Mouse (Mus musculus) embryonic facial prominence, embryonic 13.5 days (tissue): ENCODE measurements at regions not wholly inside any gene's neighbourhood (a gene's known extent, or its start where the extent isn't known, plus 50 kb on each side); places are given as distances from the start of the nearest gene placed in this dataset.

ENCODE experiments used
- ATAC-seq: fragments of 200-750 bp; cut with Nextera tagmentation; 2 replicates; pipeline ENCODE4 v1.8.0; 2017; ENCODE audit warnings: low read depth; ENCODE audit not compliant: insufficient number of reproducible peaks, insufficient read depth, low FRiP score, low TSS enrichment
- H3K27ac ChIP-seq: fragments of 300-500 bp; sonication (generic); 2 replicates; pipeline ENCODE4 v1.5.1; 2015; ENCODE audit warnings: moderate library complexity, mild to moderate bottlenecking, inconsistent platforms
- H3K27me3 ChIP-seq: fragments of 300-500 bp; sonication (generic); 2 replicates; pipeline ENCODE4 v1.6.1; 2015; ENCODE audit warnings: mild to moderate bottlenecking, inconsistent platforms
- H3K36me3 ChIP-seq: fragments of 300-500 bp; sonication (generic); 2 replicates; pipeline ENCODE4 v1.6.1; 2015; ENCODE audit warnings: mild to moderate bottlenecking, inconsistent platforms
- H3K4me1 ChIP-seq: fragments of 300-500 bp; sonication (generic); 2 replicates; pipeline ENCODE4 v1.6.1; 2015; ENCODE audit warnings: inconsistent platforms
- H3K4me2 ChIP-seq: fragments of 300-500 bp; sonication (generic); 2 replicates; pipeline ENCODE4 v1.6.1; 2015; ENCODE audit warnings: moderate library complexity, mild to moderate bottlenecking, inconsistent platforms
- H3K4me3 ChIP-seq: fragments of 300-500 bp; sonication (generic); 2 replicates; pipeline ENCODE4 v1.5.1; 2015; ENCODE audit warnings: mild to moderate bottlenecking, inconsistent platforms
- H3K9ac ChIP-seq: fragments of 300-500 bp; sonication (generic); 2 replicates; pipeline ENCODE4 v1.6.1; 2015; ENCODE audit warnings: mild to moderate bottlenecking, inconsistent platforms
- H3K9me3 ChIP-seq: fragments of 300-500 bp; sonication (generic); 2 replicates; pipeline ENCODE4 v1.6.1; 2016; ENCODE audit warnings: inconsistent platforms
- WGBS: fragments of 180-500 bp; shearing (Covaris S2); methylation state at CpG from one replicate; pipeline ENCODE4 v1.1.7; 2015; ENCODE audit warnings: mixed read lengths; 5-methylcytosine and 5-hydroxymethylcytosine counted together

GRCm38 (mm10) chr3:7992322-7992721, 1372.1 kb upstream of the 1700008P02Rik start:
- Histone ChIP-seq H3K4me3 (no peak overlapping the region), H3K4me1 (no peaks in the 10 kb centered on the region), H3K27me3 (no peaks in the 10 kb centered on the region), H3K9me3 (no peaks in the 10 kb centered on the region), H3K36me3 (no peaks in the 10 kb centered on the region), H3K27ac (no peak overlapping the region), H3K4me2 (no peak overlapping the region), H3K9ac (no peak overlapping the region)
- no peak for ATAC-seq
- 77% methylated on average over 2 of the region's 2 CpGs for WGBS

- Histone ChIP-seq H3K9ac (no peak overlapping the region), H3K9me3 (no peaks in the 10 kb centered on the region), H3K4me1 (no peaks in the 10 kb centered on the region), H3K36me3 (no peaks in the 10 kb centered on the region), H3K4me3 (no peak overlapping the region), H3K4me2 (no peak overlapping the region), H3K27me3 (no peaks in the 10 kb centered on the region), H3K27ac (no peak overlapping the region)
- no peak for ATAC-seq
- 59% methylated on average over 3 of the region's 3 CpGs for WGBS
These were observed 1353.0 kb upstream of the 1700008P02Rik start for GRCm38 (mm10) chr3:7973287-7973686.

GRCm38 (mm10) chr3:7953911-7954310, 1333.7 kb upstream of the 1700008P02Rik start:
- no peak for ATAC-seq
- H3K9ac ChIP-seq, result no peak overlapping the region
- H3K36me3 ChIP-seq, result no peaks in the 10 kb centered on the region
- no peak overlapping the region for H3K27ac ChIP-seq
- no peak overlapping the region for H3K4me3 ChIP-seq
- 82% methylated on average over 1 of the region's 1 CpGs for WGBS
- no peak overlapping the region for H3K4me2 ChIP-seq
- H3K4me1 ChIP-seq, result no peaks in the 10 kb centered on the region
- no peaks in the 10 kb centered on the region for H3K9me3 ChIP-seq
- H3K27me3 ChIP-seq, result no peaks in the 10 kb centered on the region

- ATAC-seq, result no peak
- Histone ChIP-seq H3K27me3 (no peaks in the 10 kb centered on the region), H3K9me3 (no peaks in the 10 kb centered on the region), H3K4me2 (peak overlapping the region; percentile 33), H3K4me1 (no peaks in the 10 kb centered on the region), H3K27ac (no peak overlapping the region), H3K36me3 (no peaks in the 10 kb centered on the region), H3K9ac (no peak overlapping the region), H3K4me3 (no peak overlapping the region)
- WGBS, result 19% methylated on average over 8 of the region's 8 CpGs
These were observed 1323.6 kb upstream of the 1700008P02Rik start for GRCm38 (mm10) chr3:7943646-7944381.
